Mouse (Mus musculus) forebrain, embryonic 12.5 days (tissue): ENCODE results near the gene Ice1. TPM values are rescaled to one million over a fixed set of nuclear protein-coding genes. Genes with fewer than 3 reads are reported as not detected.

Source experiments
- ATAC-seq: fragments of 200-750 bp; cut with Nextera tagmentation; 2 replicates; pipeline ENCODE4 v1.8.0; 2017; ENCODE audit warnings: moderate TSS enrichment; ENCODE audit not compliant: low FRiP score
- H3K27ac ChIP-seq: fragments of 300-500 bp; sonication (generic); 2 replicates; pipeline ENCODE4 v1.5.1; 2016; ENCODE audit warnings: mild to moderate bottlenecking
- H3K27me3 ChIP-seq: fragments of 300-500 bp; sonication (generic); 2 replicates; pipeline ENCODE4 v1.6.1; 2016; ENCODE audit warnings: mild to moderate bottlenecking
- H3K36me3 ChIP-seq: fragments of 300-500 bp; sonication (generic); replicated peaks from 2 replicates; pipeline ENCODE4 v1.6.1; 2016; ENCODE audit warnings: mild to moderate bottlenecking
- H3K4me1 ChIP-seq: fragments of 300-500 bp; sonication (generic); 2 replicates; pipeline ENCODE4 v1.6.1; 2016
- H3K4me2 ChIP-seq: fragments of 300-500 bp; sonication (generic); 2 replicates; pipeline ENCODE4 v1.6.1; 2016; ENCODE audit warnings: mild to moderate bottlenecking, moderate library complexity
- H3K4me3 ChIP-seq: fragments of 300-500 bp; sonication (generic); replicated peaks from 2 replicates; pipeline ENCODE4 v1.5.1; 2016; ENCODE audit warnings: mild to moderate bottlenecking
- H3K9ac ChIP-seq: fragments of 300-500 bp; sonication (generic); 2 replicates; pipeline ENCODE4 v1.6.1; 2016; ENCODE audit warnings: mild to moderate bottlenecking
- H3K9me3 ChIP-seq: fragments of 300-500 bp; sonication (generic); 2 replicates; pipeline ENCODE4 v1.6.1; 2016
- WGBS: fragments of 180-500 bp; shearing (Covaris S2); methylation state at CpG from one replicate; pipeline ENCODE4 v1.1.7; 2016; 5-methylcytosine and 5-hydroxymethylcytosine counted together
- polyA plus RNA-seq: library from polyadenylated mRNA; unstranded; fragments of >200 nt; fragmentation: Nextera tagmentation; extraction: Ambion mirVana; gene quantifications from 2 replicates; pipeline ENCODE4 v1.2.1, GENCODE M21; 2016

Ice1 gene
- polyA plus RNA-seq, 1 experiment from 2014 or later: 32.9 TPM

GRCm38 (mm10) chr13:70533412-70533811 is 104.0 kb downstream of the Ice1 start:
- Histone ChIP-seq H3K27me3 (no peaks in the 10 kb centered on the region), H3K4me3 (no peak overlapping the region), H3K4me1 (no peaks in the 10 kb centered on the region), H3K9ac (no peak overlapping the region), H3K36me3 (no peaks in the 10 kb centered on the region), H3K9me3 (no peaks in the 10 kb centered on the region), H3K27ac (no peak overlapping the region), H3K4me2 (no peak overlapping the region)
- no peak for ATAC-seq
- 92% methylated on average over 5 of the region's 5 CpGs for WGBS

GRCm38 (mm10) chr13:70532719-70533118 is 104.7 kb downstream of the Ice1 start:
- ATAC-seq: no peak
- no peak overlapping the region for H3K27ac ChIP-seq
- no peak overlapping the region for H3K9ac ChIP-seq
- H3K4me2 ChIP-seq: no peak overlapping the region
- 83% methylated on average over 10 of the region's 10 CpGs for WGBS
- H3K9me3 ChIP-seq: no peaks in the 10 kb centered on the region
- no peaks in the 10 kb centered on the region for H3K27me3 ChIP-seq
- H3K36me3 ChIP-seq: no peaks in the 10 kb centered on the region
- H3K4me3 ChIP-seq: no peak overlapping the region
- no peaks in the 10 kb centered on the region for H3K4me1 ChIP-seq

GRCm38 (mm10) chr13:70517651-70518050 is 119.8 kb downstream of the Ice1 start:
- Histone ChIP-seq H3K9me3 (no peaks in the 10 kb centered on the region), H3K9ac (no peak overlapping the region), H3K4me1 (no peaks in the 10 kb centered on the region), H3K27me3 (no peaks in the 10 kb centered on the region), H3K4me2 (no peak overlapping the region), H3K4me3 (no peak overlapping the region), H3K27ac (no peak overlapping the region), H3K36me3 (no peaks in the 10 kb centered on the region)
- WGBS: 59% methylated on average over 2 of the region's 2 CpGs
- no peak for ATAC-seq

- Histone ChIP-seq H3K4me2 (no peak overlapping the region), H3K4me3 (no peak overlapping the region), H3K9me3 (no peaks in the 10 kb centered on the region; the same call in 1 of the 2 replicates), H3K36me3 (no peaks in the 10 kb centered on the region), H3K9ac (no peak overlapping the region), H3K4me1 (no peaks in the 10 kb centered on the region), H3K27ac (no peak overlapping the region), H3K27me3 (no peaks in the 10 kb centered on the region)
- WGBS: 67% methylated on average over 2 of the region's 2 CpGs
- ATAC-seq: no peak
These were observed 122.4 kb downstream of the Ice1 start for GRCm38 (mm10) chr13:70515004-70515403.

GRCm38 (mm10) chr13:70510199-70510598 is 127.2 kb downstream of the Ice1 start:
- Histone ChIP-seq H3K9ac (no peak overlapping the region), H3K9me3 (no peaks in the 10 kb centered on the region; the same call in 1 of the 2 replicates), H3K4me2 (no peak overlapping the region), H3K4me1 (peaks cover 10% of the 10 kb centered on the region), H3K4me3 (no peak overlapping the region), H3K27ac (no peak overlapping the region), H3K27me3 (no peaks in the 10 kb centered on the region), H3K36me3 (no peaks in the 10 kb centered on the region)
- ATAC-seq: no peak
- 81% methylated on average over 5 of the region's 5 CpGs for WGBS

GRCm38 (mm10) chr13:70509375-70510016 is 127.9 kb downstream of the Ice1 start:
- ATAC-seq: no peak

GRCm38 (mm10) chr13:70508708-70509374 is 128.6 kb downstream of the Ice1 start:
- no peak overlapping the region for H3K27ac ChIP-seq
- no peaks in the 10 kb centered on the region for H3K36me3 ChIP-seq
- no peaks in the 10 kb centered on the region for H3K27me3 ChIP-seq
- no peaks in the 10 kb centered on the region; the same call in 1 of the 2 replicates for H3K9me3 ChIP-seq
- H3K4me2 ChIP-seq: no peak overlapping the region
- 51% methylated on average over 5 of the region's 5 CpGs for WGBS
- H3K4me1 ChIP-seq: peaks cover 10% of the 10 kb centered on the region
- H3K4me3 ChIP-seq: no peak overlapping the region
- ATAC-seq: no peak
- no peak overlapping the region for H3K9ac ChIP-seq

More at GRCm38 (mm10) chr13:70509375-70510016, 127.9 kb downstream of the Ice1 start:
- Histone ChIP-seq H3K27me3 (no peaks in the 10 kb centered on the region), H3K4me1 (peaks cover 10% of the 10 kb centered on the region), H3K27ac (no peak overlapping the region), H3K4me2 (no peak overlapping the region), H3K36me3 (no peaks in the 10 kb centered on the region), H3K9ac (no peak overlapping the region), H3K9me3 (no peaks in the 10 kb centered on the region; the same call in 1 of the 2 replicates), H3K4me3 (no peak overlapping the region)
- 70% methylated on average over 8 of the region's 8 CpGs for WGBS

Other genes with a start within 250 kb of the Ice1 start
- gene Adamts16, start 204.2 kb upstream of the Ice1 start, polyA plus RNA-seq: 0.20 and 0.26 TPM in 2 replicates